Mouse (Mus musculus): ENCODE measurements around the gene Il25. TPM values are rescaled to one million over a fixed set of nuclear protein-coding genes. Genes with fewer than 3 reads are reported as not detected.

The Il25 gene
- total RNA-seq (2023): not detected

GRCm38 (mm10) chr14:54932645-54933150 lies at the start of gene Il25:
Il25 (plus strand) TSS chr14:54932695.

GRCm38 (mm10) chr14:54883154-54884021 lies 49.1 kb upstream of the Il25 start, which contains the start of the genes Bcl2l2 and Gm20521:
Bcl2l2 (plus strand) TSS chr14:54883377.
Gm20521 (plus strand) TSS chr14:54883441.

GRCm38 (mm10) chr14:54892200-54892599 lies 40.3 kb upstream of the Il25 start, which contains the start of gene Pabpn1:
Pabpn1 (plus strand) TSS chr14:54892500.

GRCm38 (mm10) chr14:54912886-54913285 lies 19.6 kb upstream of the Il25 start, which contains the start of gene Slc22a17:
Slc22a17 (minus strand) TSS chr14:54913132.

GRCm38 (mm10) chr14:54925349-54926342 lies 6.8 kb upstream of the Il25 start, which contains the start of gene Efs:
Efs (minus strand) TSS chr14:54926126.

GRCm38 (mm10) chr14:54935904-54936830 lies 3.7 kb downstream of the Il25 start, which contains the start of gene Cmtm5:
Cmtm5 (plus strand) TSS chr14:54936261.

GRCm38 (mm10) chr14:54966320-54966977 lies 34.0 kb downstream of the Il25 start, which contains the start of gene Myh6:
Myh6 (minus strand) TSS chr14:54966927.

GRCm38 (mm10) chr14:54976633-54977032 lies 44.1 kb downstream of the Il25 start, which contains the start of gene Gm17428:
Gm17428 (plus strand) TSS chr14:54976933.

Other genes starting within 250 kb of the Il25 start
- gene 1700123O20Rik, start 246.5 kb upstream of the Il25 start, total RNA-seq (2023): 10 to 100 TPM; 37.4 to 47.4 TPM
- gene Acin1, start 245.8 kb upstream of the Il25 start, total RNA-seq (2023): 100 to 1,000 TPM; 566 to 583 TPM
- gene Gm29776, start 233.9 kb upstream of the Il25 start, total RNA-seq (2023): not detected
- gene Cebpe, start 220.5 kb upstream of the Il25 start, total RNA-seq (2023): not detected
- gene Slc7a8, start 150.7 kb upstream of the Il25 start, total RNA-seq (2023): under 1 TPM in 1 of 2 experiments, not detected in 1; 0.29 TPM
- gene Rnf212b, start 118.6 kb upstream of the Il25 start, total RNA-seq (2023): not detected
- 10 to 100 TPM; 11.3 to 11.7 TPM for gene Homez, start 61.7 kb upstream of the Il25 start, total RNA-seq (2023)
- gene Ppp1r3e, start 55.1 kb upstream of the Il25 start, total RNA-seq (2023): 10 to 100 TPM; 14.3 to 14.8 TPM
- 1 to 10 TPM; 1.9 to 2.8 TPM for gene Bcl2l2, start 49.3 kb upstream of the Il25 start, total RNA-seq (2023)
- gene Gm20521, start 49.3 kb upstream of the Il25 start, total RNA-seq (2023): 1 to 10 TPM in 1 of 2 experiments, not detected in 1; 1.4 TPM
- gene Pabpn1, start 40.2 kb upstream of the Il25 start, total RNA-seq (2023): 100 to 1,000 TPM; 291 TPM
- gene Slc22a17, start 19.6 kb upstream of the Il25 start, total RNA-seq (2023): 1 to 10 TPM; 2.7 to 3.8 TPM
- not detected for gene Efs, start 6.6 kb upstream of the Il25 start, total RNA-seq (2023)
- not detected for gene Cmtm5, start 3.6 kb downstream of the Il25 start, total RNA-seq (2023)
- gene Myh6, start 34.2 kb downstream of the Il25 start, total RNA-seq (2023): not detected
- not detected for gene Gm17428, start 44.2 kb downstream of the Il25 start, total RNA-seq (2023)
- gene Myh7, start 61.9 kb downstream of the Il25 start, total RNA-seq (2023): not detected
- gene Ngdn, start 82.8 kb downstream of the Il25 start, total RNA-seq (2023): 100 to 1,000 TPM in 1 of 2 experiments, 10 to 100 TPM in 1; 99.7 to 112 TPM
- 10 to 100 TPM; 29.3 to 34.2 TPM for gene Zfhx2, start 159.6 kb downstream of the Il25 start, total RNA-seq (2023)
- gene Thtpa, start 162.1 kb downstream of the Il25 start, total RNA-seq (2023): 10 to 100 TPM; 10.1 to 10.8 TPM
- 100 to 1,000 TPM; 116 TPM for gene Ap1g2, start 173.9 kb downstream of the Il25 start, total RNA-seq (2023)
- not detected for gene Jph4, start 184.2 kb downstream of the Il25 start, total RNA-seq (2023)